Mouse (Mus musculus): Measurements from ENCODE around the gene Dnajb4. TPM values are rescaled to one million over a fixed set of nuclear protein-coding genes. Genes with fewer than 3 reads are reported as not detected.
"Not testable (repeated sequence)": the region's sequence is repeated elsewhere in the genome, so short reads cannot be mapped to it uniquely, and the experiment has no call there.

Dnajb4 gene
- total RNA-seq (2021): 10 to 100 TPM; 61.5 to 62.6 TPM
- long read RNA-seq, experiment 1, full-length matches to known transcripts: 29 of 44 reads
- long read RNA-seq, experiment 1, partial matches to known transcripts: 1 of 44 reads
- long read RNA-seq, experiment 1, other reads (novel, unspliced or antisense): 14 of 44 reads
- long read RNA-seq, experiment 2, full-length matches to known transcripts: 43 of 67 reads
- long read RNA-seq, experiment 2, partial matches to known transcripts: 2 of 67 reads
- long read RNA-seq, experiment 2, other reads (novel, unspliced or antisense): 22 of 67 reads

DNA sequence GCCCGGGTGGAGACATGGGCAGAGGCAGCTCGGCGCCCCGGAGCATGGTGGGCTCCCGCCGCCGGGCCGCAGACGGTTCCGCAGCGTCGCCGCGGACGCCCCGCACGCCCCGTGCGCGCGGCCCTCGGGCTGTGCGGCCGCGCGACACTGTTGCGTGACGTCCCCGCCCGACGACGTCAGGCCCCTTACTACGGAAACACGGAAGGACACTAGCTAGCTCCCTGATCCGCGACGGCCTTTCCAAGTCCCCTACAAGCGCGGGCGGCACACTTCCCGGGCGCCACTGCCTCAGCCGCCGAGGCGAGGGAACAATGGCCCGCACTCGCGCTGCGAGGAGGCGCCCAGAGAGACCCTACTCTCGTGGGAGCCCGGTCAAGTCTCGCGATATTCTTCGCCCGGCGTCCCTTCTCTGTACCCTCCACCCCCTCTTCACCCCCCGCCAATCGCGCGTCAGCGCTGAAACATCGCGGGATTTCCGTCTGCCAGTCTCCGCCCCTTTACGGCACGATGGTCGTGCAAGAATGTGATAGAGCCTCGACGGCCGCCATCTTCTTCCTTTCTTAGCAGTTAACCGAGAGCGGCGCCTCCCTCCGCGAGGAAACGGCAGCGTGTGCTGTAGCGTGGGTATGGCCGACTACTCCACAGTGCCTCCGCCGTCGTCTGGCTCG is at the start of gene Dnajb4, which contains the start of gene Fubp1:
Gene Dnajb4, minus strand, starts transcription at position 336 of the 668 bp plus-strand sequence.
Gene Fubp1, plus strand, starts transcription at position 456 of the 668 bp plus-strand sequence.
- TF ChIP-seq CTCF (conservative IDR thresholded peaks at IDR 0.05): no peak
- H3K4me3 ChIP-seq: peak within 1 kb of the TSS; percentile 85
- H3K27ac ChIP-seq: peak within 1 kb of the TSS; percentile 99
- DNase-seq (ENCODE audit: low spot score in 2 of 2): peak; percentile 99 to 100

- TF ChIP-seq CTCF (conservative IDR thresholded peaks at IDR 0.05): peak; percentile 94
- H3K4me3 ChIP-seq, H3K27ac ChIP-seq: not testable (repeated sequence)
- DNase-seq (ENCODE audit: low spot score in 2 of 2): peak; percentile 66 to 79
Observed at GRCm38 (mm10) chr3:152259409-152259808, 49.3 kb upstream of the Dnajb4 start.

DNA sequence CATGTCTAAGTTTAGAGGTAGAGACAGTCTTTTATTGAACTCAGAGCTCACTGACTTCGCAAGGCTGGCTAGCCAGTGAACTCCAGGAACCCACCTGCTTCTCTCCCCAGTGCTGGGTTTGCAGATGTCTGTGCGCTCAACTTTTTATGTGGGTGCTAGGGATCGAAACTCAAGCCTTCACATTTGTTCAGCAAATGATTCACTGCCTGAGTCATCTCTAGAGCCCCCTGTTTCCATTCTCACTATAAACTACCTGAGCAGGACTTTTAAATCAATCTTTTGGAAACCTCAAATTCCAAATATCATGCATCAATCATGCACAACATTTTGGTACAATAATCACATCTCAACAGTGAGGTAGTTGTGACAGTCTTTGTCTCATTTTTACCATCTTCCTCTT is 47.4 kb upstream of the Dnajb4 start:
- no peak for TF ChIP-seq CTCF (conservative IDR thresholded peaks at IDR 0.05)

DNA sequence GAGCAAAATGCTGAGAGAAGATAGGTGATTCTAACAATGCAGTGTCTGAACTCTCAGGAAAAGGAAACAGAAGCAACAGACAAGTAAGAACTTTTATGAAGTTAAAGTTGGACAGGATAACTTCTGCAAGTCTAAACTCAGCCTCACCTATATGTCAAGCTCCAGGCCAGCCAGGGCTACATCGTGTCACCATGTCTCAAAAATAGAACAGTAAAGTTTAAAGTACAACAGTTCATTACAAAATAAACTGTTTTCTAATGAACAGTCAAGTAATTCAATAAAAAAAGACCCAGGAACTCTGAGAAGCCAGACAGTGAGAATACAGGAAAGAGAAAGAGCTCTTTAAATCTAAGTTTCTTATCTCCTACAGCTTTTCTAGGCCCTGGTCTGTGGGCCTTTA is 40.4 kb upstream of the Dnajb4 start:
- no peak for DNase-seq (ENCODE audit: low spot score in 2 of 2)
- TF ChIP-seq CTCF (conservative IDR thresholded peaks at IDR 0.05): no peak
- Histone ChIP-seq H3K4me3 (no peak overlapping the region), H3K27ac (no peak overlapping the region)

More for the DNA sequence above, 47.4 kb upstream of the Dnajb4 start:
- no peak for DNase-seq (ENCODE audit: low spot score in 2 of 2)
- Histone ChIP-seq H3K4me3 (no peak overlapping the region), H3K27ac (no peak overlapping the region)

GRCm38 (mm10) chr3:152247708-152248107 is 37.6 kb upstream of the Dnajb4 start:
- TF ChIP-seq CTCF (conservative IDR thresholded peaks at IDR 0.05): no peak
- no peak overlapping the region for H3K27ac ChIP-seq
- H3K4me3 ChIP-seq: no peak overlapping the region
- DNase-seq (ENCODE audit: low spot score in 2 of 2): no peak

- DNase-seq (ENCODE audit: low spot score in 2 of 2): peak; percentile 59 to 77
- Histone ChIP-seq H3K27ac (no peak overlapping the region), H3K4me3 (no peak overlapping the region)
- TF ChIP-seq CTCF (conservative IDR thresholded peaks at IDR 0.05): 0 out of 2 replicates have a peak, but pooled peaks have one; percentile 19
Observed at GRCm38 (mm10) chr3:152245273-152245910, 35.3 kb upstream of the Dnajb4 start.

- H3K27ac ChIP-seq: no peak overlapping the region
- DNase-seq (ENCODE audit: low spot score in 2 of 2): no peak
- TF ChIP-seq CTCF (conservative IDR thresholded peaks at IDR 0.05): no peak
- H3K4me3 ChIP-seq: no peak overlapping the region
Observed at GRCm38 (mm10) chr3:152243304-152243703, 33.2 kb upstream of the Dnajb4 start.

- DNase-seq (ENCODE audit: low spot score in 2 of 2): no peak
- TF ChIP-seq CTCF (conservative IDR thresholded peaks at IDR 0.05): no peak
- Histone ChIP-seq H3K4me3 (no peak overlapping the region), H3K27ac (no peak overlapping the region)
Observed at GRCm38 (mm10) chr3:152241098-152241497, 31.0 kb upstream of the Dnajb4 start.

GRCm38 (mm10) chr3:152239592-152239991 is 29.5 kb upstream of the Dnajb4 start:
- no peak for TF ChIP-seq CTCF (conservative IDR thresholded peaks at IDR 0.05)
- DNase-seq (ENCODE audit: low spot score in 2 of 2): no peak
- no peak overlapping the region for H3K4me3 ChIP-seq
- no peak overlapping the region for H3K27ac ChIP-seq

- TF ChIP-seq CTCF (conservative IDR thresholded peaks at IDR 0.05): peak; percentile 52
- H3K27ac ChIP-seq: no peak overlapping the region
- no peak for DNase-seq (ENCODE audit: low spot score in 2 of 2)
- no peak overlapping the region for H3K4me3 ChIP-seq
Observed at GRCm38 (mm10) chr3:152238836-152239235, 28.7 kb upstream of the Dnajb4 start.

GRCm38 (mm10) chr3:152235805-152236204 is 25.7 kb upstream of the Dnajb4 start:
- DNase-seq (ENCODE audit: low spot score in 2 of 2): no peak
- H3K4me3 ChIP-seq: no peak overlapping the region
- no peak overlapping the region for H3K27ac ChIP-seq
- no peak for TF ChIP-seq CTCF (conservative IDR thresholded peaks at IDR 0.05)

DNA sequence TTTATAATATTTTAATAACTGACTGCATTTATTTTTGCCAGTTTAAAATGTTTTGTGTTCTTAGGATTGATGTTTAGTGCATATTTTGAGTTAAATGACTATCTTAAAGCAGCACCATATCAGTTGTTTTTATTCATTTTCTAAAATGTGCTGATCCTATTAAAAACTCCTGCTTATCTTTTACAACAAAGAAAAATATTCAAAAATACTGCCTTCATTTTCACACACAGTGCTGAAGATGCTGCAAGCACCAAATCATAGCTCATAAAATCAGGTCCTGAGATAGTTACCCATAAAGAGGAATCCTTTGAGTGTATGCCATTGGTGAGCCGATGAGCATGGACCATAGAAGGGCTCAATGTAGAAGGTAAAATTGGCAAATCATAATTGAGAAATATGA is 25.1 kb upstream of the Dnajb4 start:
- no peak for TF ChIP-seq CTCF (conservative IDR thresholded peaks at IDR 0.05)
- DNase-seq (ENCODE audit: low spot score in 2 of 2): no peak

More for the DNA sequence above, 25.1 kb upstream of the Dnajb4 start:
- H3K27ac ChIP-seq: no peak overlapping the region
- H3K4me3 ChIP-seq: no peak overlapping the region

Data from layer of hippocampus, adult 2 months (tissue).